Mouse (Mus musculus) small intestine, adult 2 months (tissue): ENCODE measurements around the gene Nectin2. TPM values are rescaled to one million over a fixed set of nuclear protein-coding genes. Genes with fewer than 3 reads are reported as not detected.

Source experiments
- H3K27ac ChIP-seq: fragments of 200-500 bp; 2 replicates; pipeline ENCODE4 v1.5.1; 2012; ENCODE audit warnings: low read depth, low read length, control low read depth, inconsistent platforms; ENCODE audit not compliant: insufficient read depth
- H3K27me3 ChIP-seq: fragments of 200-500 bp; 2 replicates; pipeline ENCODE4 v1.6.1; 2012; ENCODE audit warnings: mild to moderate bottlenecking, moderate library complexity, low read length, inconsistent platforms; ENCODE audit not compliant: control insufficient read depth, insufficient read depth
- H3K36me3 ChIP-seq: fragments of 200-500 bp; 2 replicates; pipeline ENCODE4 v1.6.1; 2012; ENCODE audit warnings: mild to moderate bottlenecking, low read length, control low read depth, inconsistent platforms; ENCODE audit not compliant: control insufficient read depth, insufficient read depth
- H3K4me1 ChIP-seq: fragments of 200-500 bp; 2 replicates; pipeline ENCODE4 v1.6.1; 2012; ENCODE audit warnings: low read length, inconsistent platforms, mixed read lengths; ENCODE audit not compliant: control insufficient read depth, insufficient read depth, insufficient read length
- H3K4me3 ChIP-seq: fragments of 200-500 bp; 2 replicates; pipeline ENCODE4 v1.5.1; 2012; ENCODE audit warnings: low read depth, mild to moderate bottlenecking, control low read depth, inconsistent platforms, low read length, moderate library complexity
- CTCF ChIP-seq: fragments of 200-500 bp; IDR thresholded peaks from 2 replicates; pipeline ENCODE4 v1.5.1; 2012; ENCODE audit warnings: low read depth, mild to moderate bottlenecking, control low read depth, inconsistent platforms, low read length, moderate library complexity, mixed read lengths; ENCODE audit not compliant: insufficient replicate concordance, insufficient read length; ENCODE audit errors: extremely low read depth
- POLR2A ChIP-seq: fragments of 200-500 bp; IDR thresholded peaks from 2 replicates; pipeline ENCODE4 v1.6.1; 2012; ENCODE audit warnings: low read depth, mild to moderate bottlenecking, control low read depth, inconsistent platforms, low read length, moderate library complexity
- WGBS: fragments of 180-500 bp; shearing (Covaris S2); methylation state at CpG from one replicate; pipeline ENCODE4 v1.1.7; 2018; 5-methylcytosine and 5-hydroxymethylcytosine counted together
- polyA plus RNA-seq: library from polyadenylated mRNA; depleted of rRNA; stranded (reverse); fragments of >200 nt; gene quantifications from 2 replicates; pipeline ENCODE4 v1.2.3, GENCODE M21; 2012

Nectin2 gene
- polyA plus RNA-seq, 1 experiment: 208 TPM

DNA sequence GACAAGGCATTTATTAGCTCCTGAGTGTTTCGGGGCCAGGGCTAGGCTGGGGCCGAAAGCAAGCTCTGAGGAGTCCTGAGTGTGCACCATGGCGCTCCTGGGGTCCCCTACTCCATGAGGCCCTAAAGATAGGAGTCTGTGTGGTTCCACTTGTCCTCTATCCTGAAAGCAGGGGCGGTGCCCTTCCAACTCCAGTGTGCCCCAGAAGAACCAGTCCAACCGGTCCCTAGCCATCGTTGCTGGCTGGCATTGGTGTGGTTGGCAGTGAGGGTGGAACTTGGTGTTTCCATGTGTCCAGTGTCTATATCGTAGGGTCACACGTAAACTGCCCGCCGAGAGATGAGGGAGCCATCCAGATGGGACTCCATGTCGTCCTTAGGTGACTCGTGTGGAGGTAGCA, 26.1 kb downstream of the Nectin2 start:
- Histone ChIP-seq H3K4me3 (no peak overlapping the region), H3K27ac (no peak overlapping the region), H3K27me3 (no peaks in the 10 kb centered on the region), H3K4me1 (0 out of 2 replicates have a peak, but pooled peaks cover 4% of the 10 kb centered on the region), H3K36me3 (peaks cover 55% of the 10 kb centered on the region)
- no peak for TF ChIP-seq POLR2A
- 60% methylated on average over 12 of the region's 12 CpGs for WGBS

DNA sequence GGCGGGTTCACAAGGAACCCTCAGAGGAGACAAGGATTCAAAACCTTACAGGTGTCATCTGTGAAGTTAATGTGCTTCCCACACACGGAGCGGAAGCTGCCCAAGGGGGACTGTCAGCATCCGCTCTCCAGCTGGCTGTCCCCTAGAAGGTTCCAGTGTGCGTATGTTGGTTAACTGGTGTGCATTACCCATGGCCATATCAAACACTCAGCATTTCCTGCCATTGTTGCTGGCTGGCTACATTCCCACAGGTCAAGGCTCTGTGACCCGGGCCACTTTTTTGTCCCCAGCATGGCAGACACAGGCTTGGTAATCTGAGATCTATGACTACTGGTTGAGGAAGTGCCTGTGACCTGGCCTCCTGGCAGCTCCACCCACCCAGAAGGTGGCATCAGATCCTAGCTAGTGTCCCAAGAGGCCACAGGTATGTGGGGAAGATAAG, 27.5 kb downstream of the Nectin2 start:
- Histone ChIP-seq H3K27ac (no peak overlapping the region), H3K4me3 (no peak overlapping the region), H3K4me1 (0 out of 2 replicates have a peak, but pooled peaks cover 4% of the 10 kb centered on the region), H3K36me3 (peaks cover 52% of the 10 kb centered on the region), H3K27me3 (no peaks in the 10 kb centered on the region)
- TF ChIP-seq POLR2A (no peak), CTCF (no peak)
- WGBS: 82% methylated on average over 6 of the region's 6 CpGs

- WGBS: 91% methylated on average over 4 of the region's 4 CpGs
- Histone ChIP-seq H3K4me3 (no peak overlapping the region), H3K27ac (no peak overlapping the region), H3K36me3 (peaks cover 28% of the 10 kb centered on the region), H3K4me1 (no peaks in the 10 kb centered on the region; the same call in 1 of the 2 replicates), H3K27me3 (no peaks in the 10 kb centered on the region)
- TF ChIP-seq CTCF (no peak), POLR2A (no peak)
These were observed 31.1 kb downstream of the Nectin2 start for GRCm38 (mm10) chr7:19719200-19719599.

GRCm38 (mm10) chr7:19718297-19718952, 31.9 kb downstream of the Nectin2 start:
- H3K36me3 ChIP-seq: peaks cover 24% of the 10 kb centered on the region
- WGBS: 90% methylated on average over 5 of the region's 5 CpGs
- no peak overlapping the region for H3K27ac ChIP-seq

DNA sequence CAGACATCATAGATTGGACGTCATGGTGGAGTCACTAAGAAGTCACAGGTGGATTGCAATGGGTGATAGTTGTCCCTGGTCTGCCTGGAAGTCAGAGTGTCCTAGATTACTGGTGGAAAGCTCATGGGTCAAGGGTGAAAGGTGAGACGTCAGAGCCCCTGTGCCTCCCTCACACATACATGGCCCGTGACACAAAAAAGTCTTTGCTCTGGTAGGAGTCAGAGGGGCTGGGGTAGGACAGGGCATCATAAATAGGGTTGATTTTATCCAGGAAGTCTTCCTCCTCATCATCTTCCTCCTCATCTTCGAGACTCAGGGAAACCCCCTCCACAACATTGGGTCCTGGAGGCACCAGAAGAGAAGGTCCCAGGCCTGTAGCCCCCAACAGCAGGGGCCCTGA, 32.9 kb downstream of the Nectin2 start:
- WGBS: 79% methylated on average over 4 of the region's 4 CpGs
- Histone ChIP-seq H3K27ac (no peak overlapping the region), H3K4me1 (no peaks in the 10 kb centered on the region; the same call in 1 of the 2 replicates), H3K4me3 (no peak overlapping the region), H3K27me3 (no peaks in the 10 kb centered on the region), H3K36me3 (peaks cover 22% of the 10 kb centered on the region)
- TF ChIP-seq POLR2A (no peak), CTCF (no peak)

More at GRCm38 (mm10) chr7:19718297-19718952, 31.9 kb downstream of the Nectin2 start:
- H3K4me3 ChIP-seq: no peak overlapping the region
- no peaks in the 10 kb centered on the region for H3K27me3 ChIP-seq
- no peaks in the 10 kb centered on the region; the same call in 1 of the 2 replicates for H3K4me1 ChIP-seq
- no peak for TF ChIP-seq CTCF
- TF ChIP-seq POLR2A: no peak

DNA sequence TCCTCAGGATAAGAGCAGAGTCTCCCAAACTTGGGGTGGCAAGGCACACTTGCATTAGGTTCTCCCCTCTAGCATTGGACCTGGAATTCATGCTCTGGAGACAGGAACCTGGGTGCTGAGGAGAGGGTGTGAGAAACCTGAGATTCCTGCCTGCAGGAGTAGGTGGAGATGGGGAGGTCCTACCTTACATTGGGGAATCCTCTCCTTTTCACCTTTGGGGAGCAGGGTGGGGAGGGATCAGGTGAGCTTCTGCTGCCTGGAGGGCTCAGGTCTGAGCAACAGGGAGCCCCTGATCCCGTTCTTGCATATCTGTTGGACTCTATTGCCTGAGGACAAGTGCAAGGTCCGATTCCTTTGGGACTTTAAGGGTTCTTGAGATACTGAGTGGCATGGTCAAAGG, 33.5 kb downstream of the Nectin2 start:
- no peak overlapping the region for H3K27ac ChIP-seq
- 50% methylated on average over 2 of the region's 2 CpGs for WGBS

GRCm38 (mm10) chr7:19716055-19716682, 34.1 kb downstream of the Nectin2 start:
- H3K4me3 ChIP-seq: peak overlapping the region; percentile 66
- no peaks in the 10 kb centered on the region for H3K27me3 ChIP-seq
- H3K36me3 ChIP-seq: peaks cover 31% of the 10 kb centered on the region
- H3K27ac ChIP-seq: peak overlapping the region; percentile 81
- TF ChIP-seq POLR2A (no peak), CTCF (no peak)
- no peaks in the 10 kb centered on the region; the same call in 1 of the 2 replicates for H3K4me1 ChIP-seq
- 3% methylated on average over 18 of the region's 18 CpGs for WGBS

More for the DNA sequence above, 33.5 kb downstream of the Nectin2 start:
- Histone ChIP-seq H3K4me1 (no peaks in the 10 kb centered on the region; the same call in 1 of the 2 replicates), H3K27me3 (no peaks in the 10 kb centered on the region), H3K4me3 (no peak overlapping the region), H3K36me3 (peaks cover 26% of the 10 kb centered on the region)
- TF ChIP-seq POLR2A: no peak
- no peak for TF ChIP-seq CTCF
